Mouse (Mus musculus): ENCODE data around the gene Uchl3. TPM values are rescaled to one million over a fixed set of nuclear protein-coding genes. Genes with fewer than 3 reads are reported as not detected.

Uchl3 gene
- polyA plus RNA-seq, 1 experiment, result 33.5 TPM

- Histone ChIP-seq H3K4me1 (ENCODE audit: control insufficient read depth, insufficient read depth, low read length) (no peaks in the 10 kb centered on the region), H3K27ac (ENCODE audit: insufficient read depth, low read length) (no peak overlapping the region), H3K4me3 (ENCODE audit: insufficient read depth, low read length) (no peak overlapping the region)
- no peak for TF ChIP-seq CTCF (IDR thresholded peaks at IDR 0.05; ENCODE audit: borderline replicate concordance, insufficient read depth, low read length)
- TF ChIP-seq POLR2A (IDR thresholded peaks at IDR 0.05; ENCODE audit: low read depth, low read length), result no peak
These were observed 10.5 kb downstream of the Uchl3 start for GRCm38 (mm10) chr14:101664274-101664673.

DNA sequence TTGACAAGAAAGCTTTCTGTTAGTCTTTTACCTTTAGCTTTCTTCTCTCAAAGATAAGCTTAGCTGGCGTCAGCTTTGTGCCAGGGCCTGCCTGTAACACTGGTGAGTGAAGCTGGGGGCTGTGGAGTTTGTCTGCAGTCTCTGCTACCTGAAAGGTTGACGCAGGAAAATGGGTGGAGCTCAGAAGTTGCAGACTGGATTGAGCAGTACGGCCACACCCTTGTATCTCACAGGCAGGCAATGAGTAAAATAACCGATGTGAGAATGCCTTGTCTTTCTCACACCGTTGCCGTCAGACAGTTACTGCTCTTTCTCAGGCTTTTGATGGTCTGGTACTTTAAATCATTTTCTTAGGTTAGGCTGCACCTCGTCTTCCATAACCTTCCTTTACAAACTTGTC, 12.3 kb downstream of the Uchl3 start:
- no peak for TF ChIP-seq POLR2A (IDR thresholded peaks at IDR 0.05; ENCODE audit: low read depth, low read length)
- TF ChIP-seq CTCF (IDR thresholded peaks at IDR 0.05; ENCODE audit: borderline replicate concordance, insufficient read depth, low read length), result no peak
- Histone ChIP-seq H3K27ac (ENCODE audit: insufficient read depth, low read length) (no peak overlapping the region), H3K4me1 (ENCODE audit: control insufficient read depth, insufficient read depth, low read length) (no peaks in the 10 kb centered on the region), H3K4me3 (ENCODE audit: insufficient read depth, low read length) (no peak overlapping the region)

DNA sequence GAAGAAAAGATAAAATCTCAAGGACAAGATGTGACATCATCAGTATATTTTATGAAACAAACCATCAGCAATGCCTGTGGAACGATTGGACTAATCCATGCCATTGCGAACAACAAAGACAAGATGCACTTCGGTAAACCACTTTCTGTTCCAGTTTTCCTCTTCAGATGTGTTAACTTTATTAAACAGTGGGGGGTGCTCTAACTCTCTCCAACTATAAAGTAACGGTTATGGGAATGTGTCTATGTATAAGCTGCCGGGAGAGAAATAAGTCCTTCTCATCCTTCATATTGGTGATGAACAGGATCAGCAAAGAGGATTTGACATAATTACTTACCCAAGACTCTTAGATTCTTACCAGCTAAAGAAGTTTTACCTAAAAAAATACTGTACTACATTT, 12.8 kb downstream of the Uchl3 start:
- no peak overlapping the region for H3K27ac ChIP-seq (ENCODE audit: insufficient read depth, low read length)
- no peaks in the 10 kb centered on the region for H3K4me1 ChIP-seq (ENCODE audit: control insufficient read depth, insufficient read depth, low read length)
- no peak overlapping the region for H3K4me3 ChIP-seq (ENCODE audit: insufficient read depth, low read length)
- TF ChIP-seq POLR2A (IDR thresholded peaks at IDR 0.05; ENCODE audit: low read depth, low read length) (no peak), CTCF (IDR thresholded peaks at IDR 0.05; ENCODE audit: borderline replicate concordance, insufficient read depth, low read length) (no peak)

- H3K27ac ChIP-seq (ENCODE audit: insufficient read depth, low read length), result no peak overlapping the region
- TF ChIP-seq CTCF (IDR thresholded peaks at IDR 0.05; ENCODE audit: borderline replicate concordance, insufficient read depth, low read length) (no peak), POLR2A (IDR thresholded peaks at IDR 0.05; ENCODE audit: low read depth, low read length) (no peak)
- H3K4me1 ChIP-seq (ENCODE audit: control insufficient read depth, insufficient read depth, low read length), result no peaks in the 10 kb centered on the region
- no peak overlapping the region for H3K4me3 ChIP-seq (ENCODE audit: insufficient read depth, low read length)
These were observed 14.9 kb downstream of the Uchl3 start for GRCm38 (mm10) chr14:101668626-101669025.

- no peak overlapping the region for H3K4me3 ChIP-seq (ENCODE audit: insufficient read depth, low read length)
- no peak overlapping the region for H3K27ac ChIP-seq (ENCODE audit: insufficient read depth, low read length)
- H3K4me1 ChIP-seq (ENCODE audit: control insufficient read depth, insufficient read depth, low read length), result no peaks in the 10 kb centered on the region
- TF ChIP-seq CTCF (IDR thresholded peaks at IDR 0.05; ENCODE audit: borderline replicate concordance, insufficient read depth, low read length), result no peak
- TF ChIP-seq POLR2A (IDR thresholded peaks at IDR 0.05; ENCODE audit: low read depth, low read length), result no peak
These were observed 18.5 kb downstream of the Uchl3 start for GRCm38 (mm10) chr14:101672226-101672625.

DNA sequence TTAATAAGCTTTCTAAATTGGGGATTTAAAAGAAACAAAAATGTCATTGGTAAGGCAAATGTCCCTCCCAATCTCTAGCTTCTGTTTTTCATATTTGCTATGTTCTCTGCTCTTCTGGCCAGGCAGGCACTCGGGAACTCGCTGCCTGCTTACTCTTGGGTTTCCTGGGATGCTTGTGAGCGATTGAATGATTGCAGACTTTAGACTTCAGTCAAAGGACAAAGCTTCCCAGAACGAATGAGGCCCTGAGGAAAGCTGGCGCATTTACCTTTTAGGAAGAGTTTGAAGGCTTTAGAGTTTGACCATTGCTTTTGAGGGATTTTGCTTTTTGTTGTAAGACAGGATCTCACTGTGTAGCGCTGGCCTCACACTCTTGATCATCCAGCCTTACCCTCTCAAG, 33.9 kb downstream of the Uchl3 start:
- no peaks in the 10 kb centered on the region for H3K4me1 ChIP-seq (ENCODE audit: control insufficient read depth, insufficient read depth, low read length)
- H3K4me3 ChIP-seq (ENCODE audit: insufficient read depth, low read length), result no peak overlapping the region
- no peak overlapping the region for H3K27ac ChIP-seq (ENCODE audit: insufficient read depth, low read length)
- TF ChIP-seq POLR2A (IDR thresholded peaks at IDR 0.05; ENCODE audit: low read depth, low read length) (no peak), CTCF (IDR thresholded peaks at IDR 0.05; ENCODE audit: borderline replicate concordance, insufficient read depth, low read length) (no peak)

- H3K27ac ChIP-seq (ENCODE audit: insufficient read depth, low read length), result no peak overlapping the region
- TF ChIP-seq POLR2A (IDR thresholded peaks at IDR 0.05; ENCODE audit: low read depth, low read length) (no peak), CTCF (IDR thresholded peaks at IDR 0.05; ENCODE audit: borderline replicate concordance, insufficient read depth, low read length) (no peak)
- H3K4me3 ChIP-seq (ENCODE audit: insufficient read depth, low read length), result no peak overlapping the region
- no peaks in the 10 kb centered on the region for H3K4me1 ChIP-seq (ENCODE audit: control insufficient read depth, insufficient read depth, low read length)
These were observed 34.6 kb downstream of the Uchl3 start for GRCm38 (mm10) chr14:101688406-101688805.

DNA sequence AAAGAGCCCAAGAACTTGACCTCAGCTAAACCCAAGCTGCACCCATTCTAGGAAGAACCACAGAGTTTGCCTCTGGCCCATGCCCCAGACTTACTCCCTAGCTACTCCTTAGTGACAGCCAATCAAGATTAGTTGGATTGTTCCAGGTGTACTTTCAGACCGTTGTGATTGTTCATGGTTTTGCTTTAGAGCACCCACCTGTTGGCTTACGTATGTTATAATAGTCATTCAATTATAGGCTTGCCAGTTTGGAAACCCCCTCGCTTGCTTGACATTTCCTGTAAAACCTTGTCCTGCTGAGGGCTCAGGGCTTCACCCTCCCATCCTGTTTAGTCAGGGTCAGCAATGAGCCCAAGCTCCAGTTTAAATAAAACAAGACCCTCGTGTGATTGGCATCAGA, 50.7 kb downstream of the Uchl3 start:
- Histone ChIP-seq H3K4me1 (ENCODE audit: control insufficient read depth, insufficient read depth, low read length) (no peaks in the 10 kb centered on the region), H3K27ac (ENCODE audit: insufficient read depth, low read length) (no peak overlapping the region), H3K4me3 (ENCODE audit: insufficient read depth, low read length) (no peak overlapping the region)
- TF ChIP-seq POLR2A (IDR thresholded peaks at IDR 0.05; ENCODE audit: low read depth, low read length) (no peak), CTCF (IDR thresholded peaks at IDR 0.05; ENCODE audit: borderline replicate concordance, insufficient read depth, low read length) (no peak)

DNA sequence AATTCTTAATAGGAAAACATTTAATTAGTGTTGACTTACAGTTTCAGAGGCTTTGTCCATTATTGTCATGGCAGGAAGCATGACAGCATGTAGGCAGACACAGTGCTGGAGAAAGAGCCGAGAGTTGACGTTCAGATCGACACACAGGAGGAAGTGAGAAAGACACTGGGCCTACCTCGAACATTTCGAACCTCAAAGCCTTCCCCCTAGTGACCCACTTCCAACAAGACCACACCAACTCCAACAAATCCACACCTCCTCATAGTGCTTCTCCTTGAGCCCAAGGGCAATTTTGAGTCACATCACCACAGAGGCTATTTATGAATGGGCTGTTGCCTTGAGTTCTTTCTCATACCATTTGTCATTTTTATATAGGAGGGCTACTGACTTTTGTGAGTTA, 53.3 kb downstream of the Uchl3 start:
- Histone ChIP-seq H3K4me1 (ENCODE audit: control insufficient read depth, insufficient read depth, low read length) (no peaks in the 10 kb centered on the region), H3K27ac (ENCODE audit: insufficient read depth, low read length) (no peak overlapping the region), H3K4me3 (ENCODE audit: insufficient read depth, low read length) (no peak overlapping the region)
- no peak for TF ChIP-seq POLR2A (IDR thresholded peaks at IDR 0.05; ENCODE audit: low read depth, low read length)
- TF ChIP-seq CTCF (IDR thresholded peaks at IDR 0.05; ENCODE audit: borderline replicate concordance, insufficient read depth, low read length), result no peak

DNA sequence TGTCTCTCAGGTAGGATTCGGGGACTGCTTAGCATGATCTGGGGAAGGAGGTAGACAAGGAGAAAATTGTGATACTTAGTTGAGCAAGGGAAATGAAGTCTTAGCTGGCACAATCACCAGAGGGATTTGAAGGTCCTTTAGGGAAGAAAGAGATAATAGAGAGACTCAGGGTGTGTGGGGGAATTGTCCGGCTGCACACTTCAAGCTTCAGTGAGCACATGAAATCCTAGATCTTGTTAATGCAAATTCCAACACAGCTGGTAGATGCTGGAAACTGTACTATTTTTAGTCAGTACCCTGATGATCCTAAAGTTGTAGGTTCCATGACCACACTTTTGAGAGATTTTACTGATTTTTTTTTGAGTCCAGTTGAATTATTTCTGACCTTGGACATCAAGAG, 60.6 kb downstream of the Uchl3 start:
- no peak overlapping the region for H3K4me3 ChIP-seq (ENCODE audit: insufficient read depth, low read length)
- peaks cover 3% of the 10 kb centered on the region; the same call in 1 of the 2 replicates for H3K4me1 ChIP-seq (ENCODE audit: control insufficient read depth, insufficient read depth, low read length)
- H3K27ac ChIP-seq (ENCODE audit: insufficient read depth, low read length), result no peak overlapping the region
- TF ChIP-seq POLR2A (IDR thresholded peaks at IDR 0.05; ENCODE audit: low read depth, low read length) (no peak), CTCF (IDR thresholded peaks at IDR 0.05; ENCODE audit: borderline replicate concordance, insufficient read depth, low read length) (no peak)

Data from embryonic fibroblast, embryonic 13.5 days (primary cell).